Mouse (Mus musculus) stomach, embryonic 14.5 days (tissue): Measurements from ENCODE around the gene Fbxw4. TPM values are rescaled to one million over a fixed set of nuclear protein-coding genes. Genes with fewer than 3 reads are reported as not detected.

ENCODE experiments used
- ATAC-seq: fragments of 200-750 bp; cut with Nextera tagmentation; 2 replicates; pipeline ENCODE4 v1.8.0; 2017; ENCODE audit warnings: low read depth, moderate TSS enrichment; ENCODE audit not compliant: insufficient number of reproducible peaks, insufficient read depth, low FRiP score
- H3K27ac ChIP-seq: fragments of 300-500 bp; sonication (generic); 2 replicates; pipeline ENCODE4 v1.5.1; 2014; ENCODE audit warnings: mild to moderate bottlenecking, low read length, moderate library complexity, mixed read lengths
- H3K27me3 ChIP-seq: fragments of 300-500 bp; sonication (generic); 2 replicates; pipeline ENCODE4 v1.6.1; 2014; ENCODE audit warnings: low read length, control low read depth, mixed read lengths; ENCODE audit not compliant: control insufficient read depth, insufficient read depth
- H3K36me3 ChIP-seq: fragments of 300-500 bp; sonication (generic); 2 replicates; pipeline ENCODE4 v1.6.1; 2014; ENCODE audit warnings: mild to moderate bottlenecking, control low read depth, low read length, moderate library complexity, mixed read lengths; ENCODE audit not compliant: control insufficient read depth, insufficient read depth
- H3K4me1 ChIP-seq: fragments of 300-500 bp; sonication (generic); 2 replicates; pipeline ENCODE4 v1.6.1; 2014; ENCODE audit warnings: low read length, control low read depth, mixed read lengths; ENCODE audit not compliant: control insufficient read depth, insufficient read depth
- H3K4me2 ChIP-seq: fragments of 300-500 bp; sonication (generic); replicated peaks from 2 replicates; pipeline ENCODE4 v1.6.1; 2014; ENCODE audit warnings: low read depth, low read length, control low read depth
- H3K4me3 ChIP-seq: fragments of 300-500 bp; sonication (generic); 2 replicates; pipeline ENCODE4 v1.5.1; 2014; ENCODE audit warnings: low read depth, low read length, control low read depth
- H3K9ac ChIP-seq: fragments of 300-500 bp; sonication (generic); replicated peaks from 2 replicates; pipeline ENCODE4 v1.6.1; 2014; ENCODE audit warnings: low read depth, mild to moderate bottlenecking, control low read depth, low read length, moderate library complexity, mixed read lengths
- H3K9me3 ChIP-seq: fragments of 300-500 bp; sonication (generic); 2 replicates; pipeline ENCODE4 v1.6.1; 2016; ENCODE audit warnings: low read depth, low read length, control low read depth; ENCODE audit not compliant: control insufficient read depth
- WGBS: fragments of 180-500 bp; shearing (Covaris S2); extraction: QIAGEN DNeasy Blood & Tissue Kit; methylation state at CpG from one replicate; pipeline ENCODE4 v1.1.7; 2014; 5-methylcytosine and 5-hydroxymethylcytosine counted together
- polyA plus RNA-seq: library from polyadenylated mRNA; unstranded; fragments of >200 nt; fragmentation: Nextera tagmentation; extraction: Ambion mirVana; gene quantifications from 2 replicates; pipeline ENCODE4 v1.2.1, GENCODE M21; 2014

The Fbxw4 gene
- polyA plus RNA-seq, 1 experiment from 2014 or later = 9.4 TPM

- Histone ChIP-seq H3K4me3 (no peak overlapping the region), H3K4me2 (no peak overlapping the region), H3K36me3 (no peaks in the 10 kb centered on the region), H3K27me3 (no peaks in the 10 kb centered on the region), H3K27ac (no peak overlapping the region), H3K9me3 (no peaks in the 10 kb centered on the region), H3K4me1 (no peaks in the 10 kb centered on the region), H3K9ac (no peak overlapping the region)
- 71% methylated on average over 10 of the region's 10 CpGs for WGBS
- ATAC-seq = no peak
These were observed 23.6 kb upstream of the Fbxw4 start for GRCm38 (mm10) chr19:45683676-45684075.

GRCm38 (mm10) chr19:45680495-45681130 lies 20.5 kb upstream of the Fbxw4 start:
- no peak overlapping the region for H3K4me3 ChIP-seq
- no peaks in the 10 kb centered on the region for H3K9me3 ChIP-seq
- ATAC-seq = no peak
- 44% methylated on average over 3 of the region's 3 CpGs for WGBS
- no peak overlapping the region for H3K9ac ChIP-seq
- no peak overlapping the region for H3K27ac ChIP-seq
- no peaks in the 10 kb centered on the region; the same call in 1 of the 2 replicates for H3K4me1 ChIP-seq
- 0 out of 2 replicates have a peak, but pooled peaks cover 5% of the 10 kb centered on the region for H3K27me3 ChIP-seq
- no peak overlapping the region for H3K4me2 ChIP-seq
- no peaks in the 10 kb centered on the region for H3K36me3 ChIP-seq

GRCm38 (mm10) chr19:45676723-45677269 lies 16.7 kb upstream of the Fbxw4 start:
- no peaks in the 10 kb centered on the region for H3K9me3 ChIP-seq

GRCm38 (mm10) chr19:45675720-45676581 lies 15.8 kb upstream of the Fbxw4 start:
- Histone ChIP-seq H3K27me3 (0 out of 2 replicates have a peak, but pooled peaks cover 5% of the 10 kb centered on the region), H3K4me3 (peak overlapping the region; percentile 25), H3K4me2 (peak overlapping the region; percentile 36), H3K4me1 (no peaks in the 10 kb centered on the region; the same call in 1 of the 2 replicates), H3K27ac (no peak overlapping the region), H3K36me3 (no peaks in the 10 kb centered on the region), H3K9ac (0 out of 2 replicates have a peak overlapping the region, but pooled peaks have one; percentile 2), H3K9me3 (no peaks in the 10 kb centered on the region)
- 3% methylated on average over 38 of the region's 38 CpGs for WGBS
- no peak for ATAC-seq

More at GRCm38 (mm10) chr19:45676723-45677269, 16.7 kb upstream of the Fbxw4 start:
- Histone ChIP-seq H3K27ac (no peak overlapping the region), H3K27me3 (0 out of 2 replicates have a peak, but pooled peaks cover 5% of the 10 kb centered on the region), H3K4me1 (no peaks in the 10 kb centered on the region; the same call in 1 of the 2 replicates), H3K36me3 (no peaks in the 10 kb centered on the region), H3K4me2 (peak overlapping the region; percentile 36), H3K9ac (no peak overlapping the region), H3K4me3 (0 out of 2 replicates have a peak overlapping the region, but pooled peaks have one; percentile 5)
- ATAC-seq = no peak
- WGBS = 12% methylated on average over 16 of the region's 16 CpGs

- H3K9me3 ChIP-seq = no peaks in the 10 kb centered on the region
- no peak for ATAC-seq
- WGBS = 33% methylated on average over 5 of the region's 5 CpGs
- H3K4me2 ChIP-seq = no peak overlapping the region
- H3K9ac ChIP-seq = no peak overlapping the region
- H3K27ac ChIP-seq = no peak overlapping the region
- H3K4me3 ChIP-seq = no peak overlapping the region
- H3K36me3 ChIP-seq = no peaks in the 10 kb centered on the region
- H3K4me1 ChIP-seq = no peaks in the 10 kb centered on the region; the same call in 1 of the 2 replicates
- H3K27me3 ChIP-seq = 0 out of 2 replicates have a peak, but pooled peaks cover 5% of the 10 kb centered on the region
These were observed 15.1 kb upstream of the Fbxw4 start for GRCm38 (mm10) chr19:45675196-45675595.

GRCm38 (mm10) chr19:45672971-45673370 lies 12.9 kb upstream of the Fbxw4 start:
- no peaks in the 10 kb centered on the region; the same call in 1 of the 2 replicates for H3K4me1 ChIP-seq
- no peak overlapping the region for H3K4me3 ChIP-seq
- no peaks in the 10 kb centered on the region for H3K9me3 ChIP-seq
- H3K9ac ChIP-seq = no peak overlapping the region
- no peak overlapping the region for H3K27ac ChIP-seq
- 50% methylated on average over 9 of the region's 9 CpGs for WGBS
- H3K4me2 ChIP-seq = no peak overlapping the region
- 0 out of 2 replicates have a peak, but pooled peaks cover 5% of the 10 kb centered on the region for H3K27me3 ChIP-seq
- no peaks in the 10 kb centered on the region for H3K36me3 ChIP-seq
- ATAC-seq = no peak

- H3K27me3 ChIP-seq = no peaks in the 10 kb centered on the region
- ATAC-seq = no peak
- 92% methylated on average over 4 of the region's 4 CpGs for WGBS
- H3K27ac ChIP-seq = no peak overlapping the region
- H3K4me2 ChIP-seq = no peak overlapping the region
- H3K36me3 ChIP-seq = no peaks in the 10 kb centered on the region
- H3K9me3 ChIP-seq = no peaks in the 10 kb centered on the region
- H3K4me3 ChIP-seq = no peak overlapping the region
- H3K9ac ChIP-seq = no peak overlapping the region
- no peaks in the 10 kb centered on the region for H3K4me1 ChIP-seq
These were observed 8.9 kb upstream of the Fbxw4 start for GRCm38 (mm10) chr19:45668986-45669385.

GRCm38 (mm10) chr19:45663851-45664250 lies 3.7 kb upstream of the Fbxw4 start:
- Histone ChIP-seq H3K4me1 (peaks cover 2% of the 10 kb centered on the region), H3K9ac (no peak overlapping the region), H3K4me2 (no peak overlapping the region), H3K36me3 (no peaks in the 10 kb centered on the region), H3K9me3 (no peaks in the 10 kb centered on the region), H3K27ac (no peak overlapping the region), H3K27me3 (no peaks in the 10 kb centered on the region), H3K4me3 (no peak overlapping the region)
- 68% methylated on average over 2 of the region's 2 CpGs for WGBS
- ATAC-seq = no peak
